Mouse (Mus musculus): ENCODE measurements around the gene Tlr8. TPM values are rescaled to one million over a fixed set of nuclear protein-coding genes. Genes with fewer than 3 reads are reported as not detected.

Tlr8 gene
- 0.43 and 0.83 TPM in 2 replicates for polyA plus RNA-seq (2015; fragmentation: Nextera tagmentation; extraction: Ambion mirVana)

DNA sequence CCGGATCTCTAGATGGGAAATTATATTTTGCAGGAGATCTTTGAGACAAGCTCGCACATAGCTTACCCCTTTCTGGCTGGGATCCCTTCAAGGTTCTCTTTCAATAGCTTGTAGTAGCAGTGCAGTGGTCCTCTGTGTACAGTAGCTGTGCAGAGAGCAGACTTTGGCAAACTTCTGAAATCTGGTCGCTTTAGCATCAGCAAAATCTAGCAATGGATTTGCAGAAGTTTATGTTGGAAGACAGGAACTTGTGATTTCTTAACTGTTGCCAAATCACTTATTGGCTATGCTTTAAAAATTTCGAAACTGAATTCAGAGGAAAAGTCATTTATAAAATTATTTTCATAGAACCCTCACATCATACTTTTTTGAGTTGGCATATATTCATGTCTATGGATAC, at the start of gene Tlr8:
Gene Tlr8 (minus strand): TSS at position 244 of the 400 bp plus-strand sequence.

GRCm38 (mm10) chrX:167208978-167209754, 55.0 kb downstream of the Tlr8 start, which contains the start of gene Tmsb4x:
Tmsb4x (minus strand) TSS chrX:167209315.

Other genes starting within 250 kb of the Tlr8 start
- gene Tmsb4x, start 55.0 kb downstream of the Tlr8 start, polyA plus RNA-seq (2015; fragmentation: Nextera tagmentation; extraction: Ambion mirVana), result 5,180 and 5,814 TPM in 2 replicates
- gene Tlr7, start 66.2 kb upstream of the Tlr8 start, polyA plus RNA-seq (2015; fragmentation: Nextera tagmentation; extraction: Ambion mirVana), result 0.85 and 1.6 TPM in 2 replicates
- 8.7 and 10.3 TPM in 2 replicates for gene Prps2, start 118.4 kb upstream of the Tlr8 start, polyA plus RNA-seq (2015; fragmentation: Nextera tagmentation; extraction: Ambion mirVana)

Data from urinary bladder, postnatal 0 days (tissue).